Mouse (Mus musculus) large intestine, adult 2 months (tissue): ENCODE data around the gene Gal3st1. TPM values are rescaled to one million over a fixed set of nuclear protein-coding genes. Genes with fewer than 3 reads are reported as not detected.
A peak's percentile ranks its signal among the peaks of the same experiment; 100 is the strongest.
"Not testable (repeated sequence)": the region's sequence is repeated elsewhere in the genome, so short reads cannot be mapped to it uniquely, and the experiment has no call there.

ENCODE experiments used
- DNase-seq: peaks from one replicate; pipeline ENCODE4 v3.0.0-alpha.2; 2012; ENCODE audit warnings: low read depth, low spot score
- WGBS: fragments of 180-500 bp; shearing (Covaris S2); methylation state at CpG from one replicate; pipeline ENCODE4 v1.1.7; 2018; 5-methylcytosine and 5-hydroxymethylcytosine counted together
- polyA plus RNA-seq: library from polyadenylated mRNA; depleted of rRNA; stranded (reverse); fragments of >200 nt; gene quantifications from 2 replicates; pipeline ENCODE4 v1.2.3, GENCODE M21; 2012; rRNA removed

Gal3st1 gene
- polyA plus RNA-seq: 44.4 and 68.9 TPM in 2 replicates

DNA sequence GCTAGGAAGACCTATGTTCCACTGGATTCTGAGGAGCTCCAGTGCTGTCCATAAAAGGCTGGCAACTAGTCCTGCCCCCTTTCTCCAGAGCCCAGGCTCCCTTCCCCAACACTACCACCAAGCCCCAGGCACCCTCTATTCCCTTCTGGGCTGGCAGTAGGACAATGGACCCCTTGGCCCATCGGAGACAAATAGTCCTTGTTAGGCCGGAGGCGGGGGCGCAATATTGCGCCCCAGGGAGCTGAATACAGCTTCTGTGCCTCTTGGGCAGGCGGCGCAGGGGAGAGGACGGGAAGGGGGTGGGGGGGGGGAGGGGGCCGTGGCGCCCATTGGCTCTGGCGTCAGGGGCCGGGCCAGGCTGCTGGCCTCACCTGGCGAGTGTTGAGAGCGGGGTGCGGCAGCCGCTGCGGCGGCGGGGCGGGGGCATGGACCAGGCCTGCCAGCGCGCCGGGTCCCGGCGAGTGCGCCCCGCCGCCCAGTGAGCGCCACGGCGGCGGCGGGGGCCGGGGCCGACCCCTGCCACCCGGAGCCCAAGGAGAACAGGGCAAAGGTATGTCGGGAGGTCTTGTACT is at the start of gene Gal3st1:
TSS of gene Gal3st1 (plus strand) at position 346 of the 572 bp plus-strand sequence.
- no peak for DNase-seq
- under 1% methylated on average over 35 of the region's 37 CpGs for WGBS

DNA sequence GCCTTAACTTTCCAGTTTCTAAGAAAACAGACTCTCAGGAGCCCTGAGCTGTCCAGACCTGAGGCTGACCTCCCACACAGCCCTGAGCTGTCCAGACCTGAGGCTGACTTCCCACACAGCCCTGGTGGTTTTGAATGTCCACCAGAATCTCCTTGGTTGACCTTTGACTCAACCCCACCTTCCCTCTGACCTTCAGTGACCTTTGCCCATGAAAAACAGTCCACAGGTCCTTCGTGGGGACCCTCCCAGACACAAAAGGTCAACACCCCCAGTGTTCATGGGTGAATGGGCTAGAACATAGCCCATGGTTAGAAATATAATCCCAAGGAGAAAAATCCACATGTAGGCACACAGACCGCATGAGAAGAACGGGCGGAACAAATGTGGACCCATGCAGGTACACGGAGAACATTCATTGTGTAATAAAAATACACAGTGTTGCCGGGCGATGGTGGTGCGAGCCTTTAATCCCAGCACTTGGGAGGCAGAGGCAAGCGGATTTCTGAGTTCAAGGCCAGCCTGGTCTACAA is 49.6 kb upstream of the Gal3st1 start:
- 88% methylated on average over 9 of the region's 9 CpGs for WGBS
- no peak for DNase-seq

GRCm38 (mm10) chr11:3935135-3935534 is 48.3 kb upstream of the Gal3st1 start:
- no peak for DNase-seq
- WGBS: 74% methylated on average over 4 of the region's 4 CpGs

GRCm38 (mm10) chr11:3936318-3936717 is 47.1 kb upstream of the Gal3st1 start:
- 79% methylated on average over 3 of the region's 3 CpGs for WGBS

GRCm38 (mm10) chr11:3937321-3937874 is 46.0 kb upstream of the Gal3st1 start:
- no peak for DNase-seq
- 51% methylated on average over 13 of the region's 13 CpGs for WGBS

More at GRCm38 (mm10) chr11:3936318-3936717, 47.1 kb upstream of the Gal3st1 start:
- no peak for DNase-seq

DNA sequence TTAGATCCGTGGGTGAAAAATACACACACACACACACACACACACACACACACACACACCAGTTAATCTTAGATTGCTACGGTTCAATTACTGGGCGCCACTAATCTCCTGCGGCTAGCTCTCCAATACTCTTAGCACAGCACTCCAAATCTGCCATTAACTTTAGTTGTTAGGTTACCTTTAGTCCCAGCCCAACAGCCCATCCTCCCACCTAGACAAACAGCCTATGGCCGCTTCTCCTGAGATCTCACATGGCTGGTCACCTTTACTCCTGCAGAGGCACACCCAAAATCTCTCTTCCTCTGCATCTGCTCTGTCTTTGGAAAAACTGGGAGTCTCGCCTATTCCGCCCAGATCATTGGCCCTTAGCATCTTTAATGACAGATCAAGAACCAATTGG is 42.1 kb upstream of the Gal3st1 start:
- no peak for DNase-seq
- WGBS: 78% methylated on average over 7 of the region's 7 CpGs

- DNase-seq: no peak
- WGBS: 34% methylated on average over 1 of the region's 1 CpGs
Observed at GRCm38 (mm10) chr11:3946386-3946785, 37.0 kb upstream of the Gal3st1 start.

- 88% methylated on average over 5 of the region's 5 CpGs for WGBS
Observed at GRCm38 (mm10) chr11:3954876-3955275, 28.6 kb upstream of the Gal3st1 start.

GRCm38 (mm10) chr11:3955371-3955770 is 28.1 kb upstream of the Gal3st1 start:
- WGBS: 75% methylated on average over 4 of the region's 4 CpGs
- not testable (repeated sequence) for DNase-seq

More at GRCm38 (mm10) chr11:3954876-3955275, 28.6 kb upstream of the Gal3st1 start:
- not testable (repeated sequence) for DNase-seq

DNA sequence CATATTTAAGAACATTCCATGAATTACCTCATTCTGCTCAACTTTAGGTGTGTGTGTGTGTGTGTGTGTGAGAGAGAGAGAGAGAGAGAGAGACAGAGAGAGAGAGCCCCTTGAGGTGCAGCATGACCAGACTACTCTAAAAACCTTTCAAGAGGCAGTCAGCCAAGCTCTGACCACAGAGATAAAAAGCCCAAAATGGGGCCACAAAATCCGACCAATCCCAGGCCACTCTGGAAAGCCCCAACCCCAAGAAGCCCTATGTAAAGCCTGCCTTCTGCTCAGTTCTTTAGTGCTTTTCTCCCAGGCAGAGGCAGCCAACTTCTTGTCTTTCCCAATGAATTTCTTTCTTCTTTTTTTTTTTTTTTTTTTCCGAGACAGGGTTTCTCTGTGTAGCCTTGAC is 22.5 kb upstream of the Gal3st1 start:
- WGBS: 51% methylated on average over 2 of the region's 2 CpGs
- DNase-seq: no peak

GRCm38 (mm10) chr11:3961761-3962160 is 21.7 kb upstream of the Gal3st1 start:
- 67% methylated on average over 3 of the region's 3 CpGs for WGBS
- no peak for DNase-seq

GRCm38 (mm10) chr11:3963155-3963554 is 20.3 kb upstream of the Gal3st1 start:
- WGBS: 77% methylated on average over 10 of the region's 10 CpGs
- no peak for DNase-seq

DNA sequence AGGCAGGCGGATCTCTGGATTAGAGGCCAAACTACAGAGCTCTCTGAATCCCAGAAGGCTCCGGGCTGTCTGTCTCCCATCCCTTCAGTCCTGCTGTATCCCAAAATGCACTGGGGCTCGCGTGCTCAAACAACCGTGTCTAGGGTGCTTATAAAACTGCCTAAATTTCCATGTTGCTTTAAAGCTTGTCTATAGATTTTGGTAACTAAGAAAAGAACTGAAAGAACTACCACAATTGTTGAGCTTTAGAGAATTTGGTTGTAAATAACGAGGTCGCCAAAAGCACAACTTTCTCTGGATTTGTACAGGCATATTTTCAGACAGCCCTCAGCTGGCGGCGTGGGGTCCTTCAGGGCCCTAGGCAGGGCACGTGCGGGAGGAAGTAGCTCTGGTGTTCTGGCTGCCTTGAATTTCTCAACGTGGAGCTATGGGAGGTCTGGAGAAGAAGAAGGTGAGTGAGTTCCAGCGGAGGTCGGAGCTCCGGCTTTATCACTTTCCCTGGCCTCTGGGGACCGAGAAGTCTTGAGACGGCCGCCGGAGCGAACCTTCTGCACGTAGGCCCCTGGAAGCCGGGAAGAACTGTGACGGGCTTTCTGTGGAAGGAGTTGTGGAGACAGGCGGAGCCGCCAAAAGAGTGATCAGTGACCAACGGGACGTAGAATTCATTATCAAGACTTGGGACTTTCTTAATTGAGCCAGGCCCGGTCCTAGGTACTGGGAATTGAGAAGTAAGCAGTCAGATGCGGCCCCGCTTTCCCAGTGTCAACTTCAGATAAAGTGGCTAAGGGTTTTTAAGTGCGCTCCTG is 19.6 kb upstream of the Gal3st1 start, which contains the start of gene Pes1:
TSS of gene Pes1 (plus strand) at position 366 of the 806 bp plus-strand sequence.
- DNase-seq: peak; percentile 78
- WGBS: under 1% methylated on average over 31 of the region's 31 CpGs

- WGBS: 4% methylated on average over 11 of the region's 11 CpGs
- no peak for DNase-seq
Observed at GRCm38 (mm10) chr11:3964416-3965172, 18.8 kb upstream of the Gal3st1 start.

DNA sequence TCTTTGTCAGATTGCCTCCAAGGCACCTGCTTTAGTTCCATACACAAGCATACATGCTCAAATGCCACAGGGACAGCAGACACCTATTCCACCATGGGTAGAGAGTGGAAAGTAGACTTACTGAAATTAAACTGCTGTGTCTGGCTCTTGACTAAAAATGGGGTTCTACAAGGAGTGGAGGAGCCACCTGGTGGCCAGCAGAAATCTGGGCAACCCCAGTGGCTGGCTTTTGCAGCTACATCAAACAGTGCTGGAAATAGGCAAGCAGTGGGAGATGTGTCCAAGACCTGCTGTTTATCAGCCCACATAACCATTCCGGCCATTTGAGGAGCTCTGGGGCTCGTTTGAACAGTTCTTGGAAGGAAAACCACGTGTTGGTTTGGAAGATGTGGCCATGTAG is 13.6 kb upstream of the Gal3st1 start:
- DNase-seq: no peak
- WGBS: 83% methylated on average over 3 of the region's 3 CpGs

GRCm38 (mm10) chr11:3970361-3970760 is 13.1 kb upstream of the Gal3st1 start:
- WGBS: 92% methylated on average over 7 of the region's 7 CpGs
- DNase-seq: no peak

GRCm38 (mm10) chr11:3973081-3973480 is 10.4 kb upstream of the Gal3st1 start:
- 90% methylated on average over 7 of the region's 7 CpGs for WGBS
- no peak for DNase-seq

DNA sequence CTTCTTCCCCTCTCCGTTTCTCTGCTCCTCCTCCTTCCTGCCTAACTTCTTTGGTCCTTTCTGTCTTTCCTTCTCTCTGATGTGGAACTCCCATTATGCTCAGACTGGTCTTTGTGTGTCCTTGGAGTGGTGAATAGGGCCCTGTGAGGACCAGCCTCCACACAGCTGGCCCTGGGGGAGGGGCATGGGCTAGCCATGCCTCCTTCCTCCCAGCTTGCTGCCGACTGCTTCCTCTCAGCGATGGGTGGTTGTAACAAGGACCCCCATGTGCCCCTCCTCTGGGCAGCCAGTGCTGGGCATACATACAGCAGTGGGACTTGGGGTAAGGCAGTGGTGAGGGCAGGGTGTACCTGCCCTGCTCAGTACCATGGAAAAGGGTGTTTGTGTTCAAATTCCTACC is 9.1 kb upstream of the Gal3st1 start:
- DNase-seq: no peak
- WGBS: 80% methylated on average over 3 of the region's 3 CpGs

DNA sequence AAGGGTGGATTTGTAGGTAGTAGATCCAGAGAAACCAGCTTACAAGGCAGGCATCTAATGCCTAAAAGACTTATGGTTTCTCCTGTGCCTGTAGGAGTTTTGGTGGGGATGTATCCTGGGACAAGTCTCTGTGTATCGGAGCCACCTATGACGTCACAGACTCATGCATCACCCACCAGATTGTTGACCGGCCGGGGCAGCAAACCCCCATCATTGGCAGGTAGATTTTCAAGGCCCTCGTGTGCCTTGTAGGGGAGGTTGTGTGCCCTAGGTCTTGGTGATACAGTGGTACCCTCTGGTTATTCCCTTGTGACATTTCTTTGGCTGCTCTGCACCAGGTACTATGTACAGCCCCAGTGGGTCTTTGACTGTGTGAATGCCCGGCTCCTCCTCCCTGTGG is 6.8 kb upstream of the Gal3st1 start, which contains the start of gene 4930556J24Rik:
TSS of gene 4930556J24Rik (minus strand) at position 101 of the 400 bp plus-strand sequence.
- 91% methylated on average over 6 of the region's 6 CpGs for WGBS
- no peak for DNase-seq

- 88% methylated on average over 5 of the region's 5 CpGs for WGBS
- DNase-seq: no peak
Observed at GRCm38 (mm10) chr11:3978421-3978820, 5.0 kb upstream of the Gal3st1 start.
